Mouse (Mus musculus): ENCODE results near the gene Zfyve9. TPM values are rescaled to one million over a fixed set of nuclear protein-coding genes. Genes with fewer than 3 reads are reported as not detected.

Zfyve9 gene
- polyA plus RNA-seq, 1 experiment from 2014 or later, result 5.2 TPM

GRCm38 (mm10) chr4:108630096-108630495 is 150.5 kb downstream of the Zfyve9 start:
- H3K9ac ChIP-seq, result no peak overlapping the region
- no peak overlapping the region for H3K4me2 ChIP-seq
- ATAC-seq (ENCODE audit: low FRiP score, low read depth), result no peak
- H3K27ac ChIP-seq (replicated peaks), result no peak overlapping the region
- 95% methylated on average over 9 of the region's 9 CpGs for WGBS
- H3K36me3 ChIP-seq, result peaks cover 75% of the 10 kb centered on the region
- H3K9me3 ChIP-seq, result no peaks in the 10 kb centered on the region
- no peaks in the 10 kb centered on the region for H3K27me3 ChIP-seq
- no peak overlapping the region for H3K4me3 ChIP-seq
- H3K4me1 ChIP-seq (replicated peaks), result no peaks in the 10 kb centered on the region

- no peaks in the 10 kb centered on the region for H3K27me3 ChIP-seq
- H3K36me3 ChIP-seq, result peaks cover 80% of the 10 kb centered on the region
- H3K9ac ChIP-seq, result no peak overlapping the region
- H3K4me3 ChIP-seq, result no peak overlapping the region
- WGBS, result 90% methylated on average over 7 of the region's 7 CpGs
- no peak for ATAC-seq (ENCODE audit: low FRiP score, low read depth)
- H3K4me1 ChIP-seq (replicated peaks), result no peaks in the 10 kb centered on the region
- no peak overlapping the region for H3K4me2 ChIP-seq
- no peak overlapping the region for H3K27ac ChIP-seq (replicated peaks)
- H3K9me3 ChIP-seq, result no peaks in the 10 kb centered on the region
These were observed 151.2 kb downstream of the Zfyve9 start for GRCm38 (mm10) chr4:108629363-108629880.

- WGBS, result 92% methylated on average over 5 of the region's 5 CpGs
- Histone ChIP-seq H3K9me3 (no peaks in the 10 kb centered on the region), H3K9ac (no peak overlapping the region), H3K4me1 (replicated peaks) (no peaks in the 10 kb centered on the region), H3K36me3 (peaks cover 60% of the 10 kb centered on the region), H3K4me3 (no peak overlapping the region), H3K4me2 (no peak overlapping the region), H3K27ac (replicated peaks) (no peak overlapping the region), H3K27me3 (no peaks in the 10 kb centered on the region)
- ATAC-seq (ENCODE audit: low FRiP score, low read depth), result no peak
These were observed 153.5 kb downstream of the Zfyve9 start for GRCm38 (mm10) chr4:108627066-108627465.

- H3K9me3 ChIP-seq, result no peaks in the 10 kb centered on the region
- H3K27me3 ChIP-seq, result no peaks in the 10 kb centered on the region
- ATAC-seq (ENCODE audit: low FRiP score, low read depth), result no peak
- 95% methylated on average over 6 of the region's 6 CpGs for WGBS
- H3K9ac ChIP-seq, result no peak overlapping the region
- H3K36me3 ChIP-seq, result peaks cover 10% of the 10 kb centered on the region
- no peak overlapping the region for H3K4me3 ChIP-seq
- peaks cover 19% of the 10 kb centered on the region for H3K4me1 ChIP-seq (replicated peaks)
- H3K27ac ChIP-seq (replicated peaks), result no peak overlapping the region
- no peak overlapping the region for H3K4me2 ChIP-seq
These were observed 159.1 kb downstream of the Zfyve9 start for GRCm38 (mm10) chr4:108621504-108621903.

- peak overlapping the region; percentile 80 for H3K9ac ChIP-seq
- H3K4me1 ChIP-seq (replicated peaks), result peaks cover 19% of the 10 kb centered on the region
- peak overlapping the region; percentile 73 for H3K4me2 ChIP-seq
- peak overlapping the region; percentile 93 for H3K27ac ChIP-seq (replicated peaks)
- no peaks in the 10 kb centered on the region for H3K9me3 ChIP-seq
- H3K27me3 ChIP-seq, result no peaks in the 10 kb centered on the region
- peak overlapping the region; percentile 63 for H3K4me3 ChIP-seq
- H3K36me3 ChIP-seq, result peaks cover 9% of the 10 kb centered on the region
- WGBS, result 14% methylated on average over 8 of the region's 8 CpGs
- no peak for ATAC-seq (ENCODE audit: low FRiP score, low read depth)
These were observed 160.1 kb downstream of the Zfyve9 start for GRCm38 (mm10) chr4:108620536-108620935.

GRCm38 (mm10) chr4:108619587-108620341 is 160.8 kb downstream of the Zfyve9 start, which contains the start of gene Cc2d1b:
Gene Cc2d1b, plus strand, starts transcription at chr4:108619940.
- no peaks in the 10 kb centered on the region for H3K9me3 ChIP-seq
- ATAC-seq (ENCODE audit: low FRiP score, low read depth), result peak; percentile 95
- H3K27me3 ChIP-seq, result no peaks in the 10 kb centered on the region
- H3K36me3 ChIP-seq, result peaks cover 1% of the 10 kb centered on the region
- peaks cover 19% of the 10 kb centered on the region for H3K4me1 ChIP-seq (replicated peaks)
- under 1% methylated on average over 86 of the region's 86 CpGs for WGBS
- H3K9ac ChIP-seq, result peak within 1 kb of the TSS; percentile 80
- H3K4me2 ChIP-seq, result peak within 1 kb of the TSS; percentile 73
- peak within 1 kb of the TSS; percentile 93 for H3K27ac ChIP-seq (replicated peaks)
- peak within 1 kb of the TSS; percentile 63 for H3K4me3 ChIP-seq

GRCm38 (mm10) chr4:108619165-108619564 is 161.4 kb downstream of the Zfyve9 start:
- peak overlapping the region; percentile 80 for H3K9ac ChIP-seq
- no peaks in the 10 kb centered on the region for H3K27me3 ChIP-seq
- 2% methylated on average over 10 of the region's 10 CpGs for WGBS
- H3K4me3 ChIP-seq, result peak overlapping the region; percentile 63
- H3K27ac ChIP-seq (replicated peaks), result peak overlapping the region; percentile 93
- peaks cover 19% of the 10 kb centered on the region for H3K4me1 ChIP-seq (replicated peaks)
- ATAC-seq (ENCODE audit: low FRiP score, low read depth), result peak; percentile 62
- H3K9me3 ChIP-seq, result no peaks in the 10 kb centered on the region
- peak overlapping the region; percentile 73 for H3K4me2 ChIP-seq
- no peaks in the 10 kb centered on the region for H3K36me3 ChIP-seq

- H3K36me3 ChIP-seq, result no peaks in the 10 kb centered on the region
- H3K9me3 ChIP-seq, result no peaks in the 10 kb centered on the region
- peak overlapping the region; percentile 63 for H3K4me3 ChIP-seq
- H3K27ac ChIP-seq (replicated peaks), result peak overlapping the region; percentile 93
- WGBS, result 75% methylated on average over 4 of the region's 4 CpGs
- H3K9ac ChIP-seq, result peak overlapping the region; percentile 80
- peak overlapping the region; percentile 73 for H3K4me2 ChIP-seq
- peaks cover 19% of the 10 kb centered on the region for H3K4me1 ChIP-seq (replicated peaks)
- H3K27me3 ChIP-seq, result no peaks in the 10 kb centered on the region
- ATAC-seq (ENCODE audit: low FRiP score, low read depth), result no peak
These were observed 162.0 kb downstream of the Zfyve9 start for GRCm38 (mm10) chr4:108618586-108618985.

GRCm38 (mm10) chr4:108610935-108611334 is 169.7 kb downstream of the Zfyve9 start:
- H3K27ac ChIP-seq (replicated peaks), result no peak overlapping the region

GRCm38 (mm10) chr4:108608651-108609050 is 171.9 kb downstream of the Zfyve9 start:
- no peaks in the 10 kb centered on the region for H3K27me3 ChIP-seq
- no peak for ATAC-seq (ENCODE audit: low FRiP score, low read depth)
- no peaks in the 10 kb centered on the region for H3K9me3 ChIP-seq
- H3K36me3 ChIP-seq, result 0 out of 2 replicates have a peak, but pooled peaks cover 3% of the 10 kb centered on the region
- H3K4me3 ChIP-seq, result no peak overlapping the region
- no peak overlapping the region for H3K27ac ChIP-seq (replicated peaks)
- no peaks in the 10 kb centered on the region for H3K4me1 ChIP-seq (replicated peaks)
- WGBS, result 98% methylated on average over 3 of the region's 3 CpGs
- no peak overlapping the region for H3K4me2 ChIP-seq
- H3K9ac ChIP-seq, result no peak overlapping the region

More at GRCm38 (mm10) chr4:108610935-108611334, 169.7 kb downstream of the Zfyve9 start:
- H3K4me2 ChIP-seq, result no peak overlapping the region
- H3K4me1 ChIP-seq (replicated peaks), result no peaks in the 10 kb centered on the region
- no peaks in the 10 kb centered on the region for H3K9me3 ChIP-seq
- 96% methylated on average over 5 of the region's 5 CpGs for WGBS
- H3K27me3 ChIP-seq, result no peaks in the 10 kb centered on the region
- H3K36me3 ChIP-seq, result no peaks in the 10 kb centered on the region
- H3K9ac ChIP-seq, result no peak overlapping the region
- no peak overlapping the region for H3K4me3 ChIP-seq
- ATAC-seq (ENCODE audit: low FRiP score, low read depth), result no peak

- no peak overlapping the region for H3K4me3 ChIP-seq
- no peak for ATAC-seq (ENCODE audit: low FRiP score, low read depth)
- H3K36me3 ChIP-seq, result 0 out of 2 replicates have a peak, but pooled peaks cover 3% of the 10 kb centered on the region
- H3K4me1 ChIP-seq (replicated peaks), result no peaks in the 10 kb centered on the region
- H3K9me3 ChIP-seq, result no peaks in the 10 kb centered on the region
- 98% methylated on average over 7 of the region's 7 CpGs for WGBS
- no peak overlapping the region for H3K9ac ChIP-seq
- H3K27ac ChIP-seq (replicated peaks), result no peak overlapping the region
- H3K4me2 ChIP-seq, result no peak overlapping the region
- H3K27me3 ChIP-seq, result no peaks in the 10 kb centered on the region
These were observed 178.7 kb downstream of the Zfyve9 start for GRCm38 (mm10) chr4:108601870-108602269.

- H3K9ac ChIP-seq, result no peak overlapping the region
- 92% methylated on average over 4 of the region's 4 CpGs for WGBS
These were observed 182.3 kb downstream of the Zfyve9 start for GRCm38 (mm10) chr4:108598306-108598705.

More at GRCm38 (mm10) chr4:108598306-108598705, 182.3 kb downstream of the Zfyve9 start:
- no peaks in the 10 kb centered on the region for H3K36me3 ChIP-seq
- no peak for ATAC-seq (ENCODE audit: low FRiP score, low read depth)
- no peak overlapping the region for H3K4me3 ChIP-seq
- no peaks in the 10 kb centered on the region for H3K27me3 ChIP-seq
- no peak overlapping the region for H3K27ac ChIP-seq (replicated peaks)
- H3K4me2 ChIP-seq, result no peak overlapping the region
- no peaks in the 10 kb centered on the region for H3K9me3 ChIP-seq
- H3K4me1 ChIP-seq (replicated peaks), result no peaks in the 10 kb centered on the region

All from hindbrain, embryonic 15.5 days (tissue).